Mouse (Mus musculus): ENCODE measurements around the gene Zc3hc1. TPM values are rescaled to one million over a fixed set of nuclear protein-coding genes. Genes with fewer than 3 reads are reported as not detected.

Zc3hc1 gene
- 42.7 and 54.2 TPM in 2 replicates for total RNA-seq (2014; rRNA removed)
- 56.5 and 59.6 TPM in 2 replicates for polyA plus RNA-seq (2015; fragmentation: Nextera tagmentation; extraction: Ambion mirVana)

- peak within 1 kb of the TSS; percentile 73; the same call in 1 of the 2 replicates for H3K27ac ChIP-seq
- H3K4me3 ChIP-seq (ENCODE audit: low read length) = peak within 1 kb of the TSS; percentile 85
- peak within 1 kb of the TSS; percentile 59 for H3K4me2 ChIP-seq (ENCODE audit: low read depth, low read length)
- H3K27me3 ChIP-seq (ENCODE audit: insufficient read depth, low read length) = no peaks in the 10 kb centered on the region
- peak; percentile 92 for ATAC-seq
- H3K4me1 ChIP-seq (ENCODE audit: insufficient read depth, low read length) = no peaks in the 10 kb centered on the region
- 17% methylated on average over 33 of the region's 33 CpGs for WGBS
- no peaks in the 10 kb centered on the region for H3K9me3 ChIP-seq (ENCODE audit: low read length)
- H3K36me3 ChIP-seq (ENCODE audit: insufficient read depth, low read length) = peaks cover 8% of the 10 kb centered on the region; the same call in 1 of the 2 replicates
- peak within 1 kb of the TSS; percentile 65 for H3K9ac ChIP-seq (replicated peaks; ENCODE audit: low read length)
- DNase-seq (ENCODE audit: low spot score) = peak; percentile 89
- no peak for TF ChIP-seq CTCF (IDR thresholded peaks at IDR 0.05; ENCODE audit: low read depth)
These were observed at the start of gene Zc3hc1 for GRCm38 (mm10) chr6:30390714-30391697. Gene Zc3hc1 (minus strand): TSS chr6:30391028.

GRCm38 (mm10) chr6:30439576-30439975 is 48.7 kb upstream of the Zc3hc1 start:
- H3K27me3 ChIP-seq (ENCODE audit: insufficient read depth, low read length) = no peaks in the 10 kb centered on the region
- H3K27ac ChIP-seq = no peak overlapping the region
- H3K4me2 ChIP-seq (ENCODE audit: low read depth, low read length) = no peak overlapping the region
- H3K9me3 ChIP-seq (ENCODE audit: low read length) = no peaks in the 10 kb centered on the region
- H3K4me1 ChIP-seq (ENCODE audit: insufficient read depth, low read length) = no peaks in the 10 kb centered on the region
- H3K9ac ChIP-seq (replicated peaks; ENCODE audit: low read length) = no peak overlapping the region
- ATAC-seq (no peak), DNase-seq (ENCODE audit: low spot score) (no peak)
- no peak overlapping the region for H3K4me3 ChIP-seq (ENCODE audit: low read length)
- no peak for TF ChIP-seq CTCF (IDR thresholded peaks at IDR 0.05; ENCODE audit: low read depth)
- peaks cover 9% of the 10 kb centered on the region; the same call in 1 of the 2 replicates for H3K36me3 ChIP-seq (ENCODE audit: insufficient read depth, low read length)
- 85% methylated on average over 10 of the region's 10 CpGs for whole genome bisulfite sequencing

DNA sequence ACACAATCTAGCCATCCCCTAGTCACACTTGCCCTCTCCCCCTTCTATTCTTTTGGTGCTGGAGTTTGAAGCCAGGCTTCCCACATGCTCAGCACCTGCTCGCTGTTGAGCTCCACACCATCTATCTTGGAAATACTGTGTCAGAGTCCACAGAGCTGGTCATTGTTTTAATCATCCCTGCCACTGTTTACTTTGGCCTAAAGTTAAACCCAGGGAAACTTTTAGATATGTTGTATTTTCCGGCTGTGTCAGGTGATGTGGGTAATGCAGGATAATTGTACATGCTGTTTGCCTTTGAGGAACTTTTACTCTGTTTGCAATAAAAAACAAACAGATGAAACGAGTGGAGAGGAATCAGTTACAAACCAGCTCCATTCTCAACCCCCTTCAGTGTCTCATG is 46.2 kb upstream of the Zc3hc1 start:
- ATAC-seq = no peak
- no peaks in the 10 kb centered on the region for H3K9me3 ChIP-seq (ENCODE audit: low read length)

GRCm38 (mm10) chr6:30436476-30436875 is 45.6 kb upstream of the Zc3hc1 start:
- Histone ChIP-seq H3K9ac (replicated peaks; ENCODE audit: low read length) (no peak overlapping the region), H3K36me3 (ENCODE audit: insufficient read depth, low read length) (no peaks in the 10 kb centered on the region), H3K4me1 (ENCODE audit: insufficient read depth, low read length) (no peaks in the 10 kb centered on the region), H3K27ac (no peak overlapping the region), H3K27me3 (ENCODE audit: insufficient read depth, low read length) (no peaks in the 10 kb centered on the region), H3K9me3 (ENCODE audit: low read length) (no peaks in the 10 kb centered on the region), H3K4me3 (ENCODE audit: low read length) (no peak overlapping the region), H3K4me2 (ENCODE audit: low read depth, low read length) (no peak overlapping the region)
- no peak for DNase-seq (ENCODE audit: low spot score)
- no peak for ATAC-seq
- WGBS = 94% methylated on average over 3 of the region's 3 CpGs
- no peak for TF ChIP-seq CTCF (IDR thresholded peaks at IDR 0.05; ENCODE audit: low read depth)

More for the DNA sequence above, 46.2 kb upstream of the Zc3hc1 start:
- no peaks in the 10 kb centered on the region for H3K4me1 ChIP-seq (ENCODE audit: insufficient read depth, low read length)
- no peak overlapping the region for H3K4me3 ChIP-seq (ENCODE audit: low read length)
- H3K36me3 ChIP-seq (ENCODE audit: insufficient read depth, low read length) = peaks cover 5% of the 10 kb centered on the region; the same call in 1 of the 2 replicates
- no peak overlapping the region for H3K4me2 ChIP-seq (ENCODE audit: low read depth, low read length)
- no peaks in the 10 kb centered on the region for H3K27me3 ChIP-seq (ENCODE audit: insufficient read depth, low read length)
- no peak for TF ChIP-seq CTCF (IDR thresholded peaks at IDR 0.05; ENCODE audit: low read depth)
- 74% methylated on average over 3 of the region's 3 CpGs for WGBS
- no peak for DNase-seq (ENCODE audit: low spot score)
- H3K27ac ChIP-seq = no peak overlapping the region
- H3K9ac ChIP-seq (replicated peaks; ENCODE audit: low read length) = no peak overlapping the region

GRCm38 (mm10) chr6:30432461-30433192 is 41.8 kb upstream of the Zc3hc1 start:
- Histone ChIP-seq H3K4me3 (ENCODE audit: low read length) (no peak overlapping the region), H3K9ac (replicated peaks; ENCODE audit: low read length) (no peak overlapping the region), H3K36me3 (ENCODE audit: insufficient read depth, low read length) (no peaks in the 10 kb centered on the region), H3K9me3 (ENCODE audit: low read length) (no peaks in the 10 kb centered on the region), H3K4me1 (ENCODE audit: insufficient read depth, low read length) (no peaks in the 10 kb centered on the region), H3K4me2 (ENCODE audit: low read depth, low read length) (no peak overlapping the region), H3K27me3 (ENCODE audit: insufficient read depth, low read length) (no peaks in the 10 kb centered on the region), H3K27ac (no peak overlapping the region)
- no peak for TF ChIP-seq CTCF (IDR thresholded peaks at IDR 0.05; ENCODE audit: low read depth)
- no peak for ATAC-seq
- no peak for DNase-seq (ENCODE audit: low spot score)
- 72% methylated on average over 3 of the region's 3 CpGs for WGBS

- Histone ChIP-seq H3K27me3 (ENCODE audit: insufficient read depth, low read length) (no peaks in the 10 kb centered on the region), H3K9ac (replicated peaks; ENCODE audit: low read length) (no peak overlapping the region), H3K4me2 (ENCODE audit: low read depth, low read length) (no peak overlapping the region), H3K4me1 (ENCODE audit: insufficient read depth, low read length) (no peaks in the 10 kb centered on the region), H3K4me3 (ENCODE audit: low read length) (no peak overlapping the region), H3K27ac (no peak overlapping the region), H3K36me3 (ENCODE audit: insufficient read depth, low read length) (no peaks in the 10 kb centered on the region), H3K9me3 (ENCODE audit: low read length) (no peaks in the 10 kb centered on the region)
- WGBS = 84% methylated on average over 7 of the region's 7 CpGs
- DNase-seq (ENCODE audit: low spot score) = no peak
- no peak for ATAC-seq
- TF ChIP-seq CTCF (IDR thresholded peaks at IDR 0.05; ENCODE audit: low read depth) = no peak
These were observed 26.0 kb upstream of the Zc3hc1 start for GRCm38 (mm10) chr6:30416801-30417200.

All from hindbrain, postnatal 0 days (tissue).